Mouse (Mus musculus): ENCODE data around the gene C2. TPM values are rescaled to one million over a fixed set of nuclear protein-coding genes. Genes with fewer than 3 reads are reported as not detected.

The C2 gene
- 100 to 1,000 TPM in 3 of 4 experiments, 10 to 100 TPM in 1; 86.8 to 164 (median 129) TPM for total RNA-seq (2022)

- DNase-seq = peak; percentile 74
Observed at GRCm38 (mm10) chr17:34898160-34898586, at the start of gene C2, which contains the start of gene Ehmt2. Gene C2 (minus strand): TSS chr17:34898265. Gene Ehmt2 (plus strand): TSS chr17:34898469.

DNA sequence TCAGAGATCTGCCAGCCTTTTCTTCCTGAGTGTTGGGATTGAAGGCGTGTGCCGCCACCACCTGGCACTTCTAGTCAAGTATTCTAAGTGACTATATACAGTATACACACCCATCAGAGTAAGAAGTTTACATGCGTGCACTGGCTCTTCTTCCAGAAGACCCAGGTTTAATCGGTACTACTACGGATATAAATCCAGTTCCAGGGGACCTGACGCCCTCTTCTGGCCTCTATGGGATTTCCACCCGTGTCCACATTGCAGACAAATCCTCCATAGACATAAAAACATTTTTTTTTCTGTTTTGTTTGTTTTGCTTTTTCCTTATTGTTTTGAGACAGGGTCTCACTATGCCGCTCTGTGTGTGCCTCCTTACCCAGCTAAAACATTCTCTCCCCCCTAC, 49.5 kb upstream of the C2 start:
- DNase-seq = no peak

GRCm38 (mm10) chr17:34946486-34947140, 48.5 kb upstream of the C2 start:
- no peak for DNase-seq

DNA sequence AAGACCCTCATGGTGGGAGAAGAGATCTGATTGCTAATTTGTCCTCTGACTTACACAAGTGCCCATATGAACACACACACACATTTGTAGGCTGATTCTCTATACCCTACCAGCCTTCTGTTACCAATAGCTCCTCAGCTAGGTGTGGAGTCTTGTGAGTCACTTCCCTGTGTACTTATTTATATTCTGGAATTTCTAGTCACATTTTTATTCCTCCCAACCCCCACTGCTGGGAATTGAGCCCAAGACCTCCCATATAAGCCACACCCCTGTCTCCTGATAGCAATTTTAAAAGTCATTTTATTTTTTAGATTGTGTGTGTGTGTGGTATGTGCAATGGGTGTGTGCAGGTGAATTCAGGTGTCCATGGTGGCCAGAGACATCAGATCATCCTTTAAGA, 46.3 kb upstream of the C2 start:
- DNase-seq = no peak

- DNase-seq = no peak
Observed at GRCm38 (mm10) chr17:34943128-34943815, 45.2 kb upstream of the C2 start.

DNA sequence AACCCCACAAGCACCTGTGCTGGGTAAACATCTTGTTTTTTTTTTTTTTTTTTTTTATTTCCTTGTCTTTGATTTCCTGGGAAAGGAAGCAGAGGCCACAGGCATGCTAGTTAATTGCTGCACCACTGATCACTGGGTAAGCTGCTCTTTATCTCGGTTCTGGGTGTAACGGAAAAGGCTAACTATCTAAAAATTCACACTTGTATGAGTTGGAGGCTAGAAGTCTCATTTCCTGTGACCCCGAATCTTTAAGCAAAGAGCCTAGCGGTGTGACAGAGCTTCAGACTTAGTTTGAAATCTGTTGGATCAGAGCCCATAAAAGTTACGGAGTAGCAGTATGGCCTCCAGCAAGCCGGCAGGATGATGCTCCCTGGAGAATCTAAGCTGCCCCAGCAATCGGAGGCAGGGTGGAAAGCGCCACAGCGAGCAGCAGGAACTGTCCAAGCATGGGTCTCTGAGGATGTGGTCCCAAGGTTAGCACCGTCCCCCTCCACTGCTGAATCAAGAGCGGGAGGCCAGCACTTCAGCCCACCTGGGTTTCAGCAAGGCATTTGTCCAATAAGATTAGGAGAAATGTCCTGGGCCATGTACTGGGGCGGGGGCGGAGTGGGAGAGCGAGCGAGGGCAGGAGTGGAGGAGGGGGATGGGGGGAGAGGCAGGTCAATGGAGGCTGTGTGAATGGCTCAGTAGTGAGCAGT, 43.4 kb upstream of the C2 start:
- DNase-seq = no peak

- no peak for DNase-seq
Observed at GRCm38 (mm10) chr17:34937960-34938505, 40.0 kb upstream of the C2 start.

DNA sequence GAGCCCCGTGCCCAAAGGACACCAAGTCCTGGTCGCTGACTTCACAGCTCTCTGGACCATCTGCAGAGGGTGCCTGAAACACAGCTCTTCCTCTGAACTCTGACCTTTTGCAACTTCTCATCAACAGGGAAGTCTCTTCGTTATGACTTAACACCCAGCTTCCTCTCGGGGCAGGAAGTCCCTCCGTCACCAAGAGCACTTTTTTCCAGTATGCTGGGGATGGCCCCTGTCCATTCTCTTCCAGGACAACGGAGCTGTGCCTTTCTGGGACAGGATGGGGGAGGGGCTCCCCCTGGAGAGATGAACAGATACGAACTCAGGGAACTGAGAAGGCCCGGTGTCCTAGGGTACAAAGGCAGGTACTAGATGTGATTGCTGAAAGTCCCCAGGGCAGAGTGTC, 36.8 kb upstream of the C2 start:
- DNase-seq = no peak

GRCm38 (mm10) chr17:34934031-34934430, 36.0 kb upstream of the C2 start:
- DNase-seq = no peak

DNA sequence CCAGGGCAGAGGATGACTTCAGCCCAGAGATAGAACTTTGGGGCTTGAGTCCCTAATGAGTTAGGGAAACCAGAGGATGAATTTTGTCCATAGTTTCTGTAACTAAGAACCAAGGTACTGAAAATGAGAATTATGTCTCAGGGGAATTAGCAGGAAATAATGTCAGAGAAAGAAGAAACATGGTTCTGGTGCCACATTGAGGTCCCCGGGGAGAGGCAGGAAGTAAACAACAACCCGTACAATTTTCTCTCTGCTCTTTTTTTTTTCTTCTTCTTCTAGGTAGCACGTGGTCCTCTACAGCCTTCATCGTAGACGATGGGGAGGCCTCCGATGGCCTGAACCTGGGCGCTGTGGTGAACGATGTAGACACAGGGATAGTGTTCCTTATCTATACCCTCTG, 34.2 kb upstream of the C2 start:
- DNase-seq = no peak

GRCm38 (mm10) chr17:34931735-34932098, 33.7 kb upstream of the C2 start:
- DNase-seq = no peak

DNA sequence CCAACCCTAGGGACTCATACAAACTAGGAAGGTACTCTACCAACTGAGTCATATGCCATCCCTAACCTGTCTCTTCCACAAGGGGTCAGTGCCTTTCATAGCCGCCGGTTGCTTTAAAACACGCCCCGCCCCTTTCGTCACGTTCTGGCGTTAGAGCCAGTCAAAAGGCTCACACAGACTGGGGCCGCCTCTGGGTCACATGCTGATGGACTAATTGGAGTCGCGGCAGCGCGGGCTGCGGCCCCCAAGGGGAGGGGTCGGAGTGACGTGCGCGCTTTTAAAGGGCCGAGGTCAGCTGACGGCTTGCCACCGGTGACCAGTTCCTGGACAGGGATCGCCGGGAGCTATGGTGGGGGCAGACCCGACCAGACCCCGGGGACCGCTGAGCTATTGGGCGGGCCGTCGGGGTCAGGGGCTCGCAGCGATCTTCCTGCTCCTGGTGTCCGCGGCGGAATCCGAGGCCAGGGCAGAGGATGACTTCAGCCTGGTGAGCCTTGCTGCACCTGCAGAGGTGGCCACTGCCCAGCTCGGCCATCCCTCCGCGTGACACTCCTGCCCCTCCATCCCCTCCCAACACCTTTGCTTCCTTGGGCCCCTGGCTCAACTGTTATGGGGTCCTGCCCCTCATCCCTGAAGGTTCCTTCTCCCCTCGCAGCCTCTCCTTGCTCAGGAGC, 33.1 kb upstream of the C2 start, which contains the start of gene Neu1:
TSS of gene Neu1 (plus strand) at position 193 of the 674 bp plus-strand sequence.
- DNase-seq = peak; percentile 99

GRCm38 (mm10) chr17:34928841-34929240, 30.8 kb upstream of the C2 start:
- no peak for DNase-seq

DNA sequence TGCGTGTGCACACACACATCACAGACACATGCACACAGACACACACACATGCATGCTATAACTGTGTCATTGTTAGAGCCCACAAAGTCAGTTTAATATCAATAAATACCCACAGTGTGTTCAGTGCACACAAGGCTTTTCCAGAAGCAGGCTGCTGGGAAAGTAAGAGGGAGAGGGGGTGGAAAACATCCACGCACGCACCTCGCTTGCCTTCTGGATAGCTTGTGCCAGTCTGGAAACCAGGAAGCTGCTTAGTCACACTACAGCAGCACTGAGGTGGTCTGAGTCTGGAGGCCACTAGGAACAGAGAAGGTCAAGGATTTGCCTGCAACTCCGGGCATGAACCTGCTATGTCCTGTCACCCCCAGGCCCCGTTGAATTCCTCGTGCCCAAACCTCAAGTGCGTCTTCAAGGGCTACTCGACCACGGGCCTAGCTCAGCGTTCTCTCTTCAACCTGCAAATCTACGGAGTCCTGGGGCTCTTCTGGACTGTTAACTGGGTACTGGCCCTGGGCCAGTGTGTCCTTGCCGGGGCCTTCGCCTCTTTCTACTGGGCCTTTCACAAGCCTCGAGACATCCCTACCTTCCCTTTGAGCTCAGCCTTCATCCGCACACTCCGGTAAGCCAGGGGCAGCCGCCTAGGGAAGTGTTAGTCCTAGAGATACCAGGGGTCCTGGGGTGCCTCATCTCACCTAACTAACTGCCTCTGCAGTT, 29.4 kb upstream of the C2 start:
- no peak for DNase-seq

GRCm38 (mm10) chr17:34924258-34924657, 26.2 kb upstream of the C2 start:
- DNase-seq = no peak

- DNase-seq = no peak
Observed at GRCm38 (mm10) chr17:34922939-34923338, 24.9 kb upstream of the C2 start.

DNA sequence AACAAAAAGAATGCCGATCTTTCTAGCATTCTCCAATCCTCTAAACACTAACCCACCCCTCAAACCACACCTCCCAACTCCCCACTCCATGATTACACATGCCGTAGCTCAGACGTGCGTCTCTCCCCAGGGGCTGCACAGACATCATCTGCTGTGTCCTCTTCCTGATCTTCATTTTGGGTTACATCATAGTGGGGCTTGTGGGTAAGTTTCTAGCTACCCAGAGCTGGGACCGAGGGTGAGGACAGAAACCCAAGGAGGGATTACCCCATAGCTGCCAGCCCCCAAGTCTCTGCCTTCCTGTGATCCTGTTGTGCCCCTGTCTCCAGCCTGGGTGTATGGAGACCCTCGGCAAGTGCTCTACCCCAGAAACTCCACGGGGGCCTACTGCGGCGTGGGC, 19.1 kb upstream of the C2 start:
- no peak for DNase-seq

DNA sequence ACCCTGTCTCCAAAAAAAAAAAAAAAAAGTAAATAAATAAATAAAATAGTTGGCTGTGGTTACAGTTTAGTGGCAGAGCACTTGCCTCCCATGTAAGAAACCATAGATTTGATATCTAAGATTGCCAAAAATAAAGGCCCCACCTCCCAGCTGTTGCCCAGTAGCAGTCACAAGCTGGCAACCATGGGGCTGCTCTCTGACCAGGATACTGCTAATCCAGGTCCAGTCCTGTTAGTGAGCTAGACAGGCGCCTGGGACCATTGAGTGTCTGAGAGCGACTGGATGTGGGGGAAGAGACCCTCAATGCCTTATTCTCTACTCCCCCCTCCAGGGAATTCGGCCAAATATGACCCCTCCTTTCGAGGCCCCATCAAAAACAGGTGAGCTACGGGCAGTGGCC, 18.3 kb upstream of the C2 start:
- DNase-seq = no peak

GRCm38 (mm10) chr17:34915410-34915831, 17.4 kb upstream of the C2 start:
- DNase-seq = no peak

DNA sequence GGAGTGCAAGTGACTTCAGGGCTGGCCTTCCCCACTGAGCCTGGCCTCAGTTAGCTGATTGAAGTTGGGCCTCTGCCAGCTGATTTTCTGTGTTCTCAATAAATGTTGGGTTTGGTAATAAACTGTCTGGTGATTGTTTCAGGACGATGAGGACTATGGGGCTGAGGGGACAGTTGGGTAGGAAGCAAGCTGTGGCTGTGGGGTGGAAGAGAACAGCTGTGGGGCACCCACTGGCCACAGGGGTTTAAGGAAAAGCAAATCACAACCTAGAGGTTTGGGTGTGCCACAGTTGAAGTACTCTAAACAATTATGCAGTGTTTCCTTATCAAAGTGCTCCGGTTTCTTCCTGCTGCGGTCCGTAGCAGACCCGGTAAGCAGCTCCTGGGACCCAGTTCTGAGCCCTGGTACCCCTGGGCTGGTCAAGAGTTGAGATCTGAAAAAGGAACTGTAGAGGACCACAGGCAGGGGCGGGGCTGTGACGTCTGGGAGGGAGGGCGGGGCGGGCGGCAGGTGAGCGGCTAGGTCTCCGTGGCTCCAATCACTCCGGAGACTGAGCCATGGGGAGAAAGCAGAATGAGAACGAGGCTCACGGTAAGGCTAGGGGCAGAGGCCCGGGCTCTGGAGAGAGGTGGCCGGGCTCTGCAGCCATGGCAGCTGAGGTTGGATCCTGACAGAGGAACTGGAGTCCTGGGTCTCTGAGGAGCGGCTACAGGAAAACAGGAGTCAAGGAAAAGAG, 16.0 kb upstream of the C2 start, which contains the start of gene Slc44a4:
TSS of gene Slc44a4 (plus strand) at position 537 of the 736 bp plus-strand sequence.
- no peak for DNase-seq

DNA sequence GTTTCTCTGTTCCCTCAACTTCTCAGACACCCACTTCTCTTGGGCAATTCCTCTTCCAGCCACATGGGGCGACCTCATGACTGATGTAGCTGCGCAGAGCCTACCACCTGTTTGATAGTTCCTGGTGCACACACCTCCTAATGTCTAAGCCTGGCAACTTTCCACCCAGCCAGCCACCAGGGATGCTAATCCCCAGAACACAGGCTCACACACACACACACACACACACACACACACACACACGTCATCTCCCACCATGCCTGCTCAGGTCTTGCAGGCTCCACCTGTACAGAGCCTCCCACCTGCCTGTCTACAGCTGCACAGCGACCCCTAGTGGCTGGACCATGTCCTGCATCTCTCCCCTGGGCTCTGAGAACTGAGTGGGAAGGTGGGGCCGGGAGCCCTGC, 13.9 kb upstream of the C2 start:
- DNase-seq = no peak

Measured in adrenal gland, adult 8-10 months (tissue).